Mouse (Mus musculus) C2C12 (cell line): ENCODE data around the gene Alpi. TPM values are rescaled to one million over a fixed set of nuclear protein-coding genes. Genes with fewer than 3 reads are reported as not detected.

Source experiments
- H3K27me3 ChIP-seq: one replicate; pipeline ENCODE4 v1.6.1; 2011; ENCODE audit not compliant: control insufficient read depth, insufficient read depth, insufficient read length
- H3K36me3 ChIP-seq: one replicate; pipeline ENCODE4 v1.6.1; 2011; ENCODE audit not compliant: control insufficient read depth, insufficient read depth
- H3K4me3 ChIP-seq: one replicate; pipeline ENCODE4 v1.5.1; 2011; ENCODE audit warnings: mild to moderate bottlenecking, control low read depth; ENCODE audit not compliant: poor library complexity, insufficient read depth, severe bottlenecking
- H3K79me2 ChIP-seq: one replicate; pipeline ENCODE4 v1.6.1; 2011; ENCODE audit not compliant: control insufficient read depth, insufficient read depth
- H3K79me3 ChIP-seq: one replicate; pipeline ENCODE4 v1.6.1; 2011; ENCODE audit warnings: low read depth, control low read depth
- H3ac ChIP-seq: one replicate; pipeline ENCODE3; 2011; ENCODE audit warnings: low read depth; ENCODE audit not compliant: control insufficient read depth, insufficient read length
- CEBPB ChIP-seq: IDR thresholded peaks from one replicate; pipeline ENCODE4 v1.6.1; 2011; ENCODE audit warnings: low read depth, mild to moderate bottlenecking, control low read depth, moderate library complexity
- CTCF ChIP-seq: IDR thresholded peaks from one replicate; pipeline ENCODE4 v1.5.1; 2011; ENCODE audit not compliant: control insufficient read depth, insufficient read depth, insufficient read length
- FOSL1 ChIP-seq: IDR thresholded peaks from one replicate; pipeline ENCODE4 v1.8.0; 2011; ENCODE audit warnings: mild to moderate bottlenecking, low read length; ENCODE audit not compliant: poor library complexity, insufficient read depth, severe bottlenecking
- MAX ChIP-seq: IDR thresholded peaks from one replicate; pipeline ENCODE4 v1.6.1; 2011; ENCODE audit warnings: mild to moderate bottlenecking, control low read depth
- MYOD1 ChIP-seq: IDR thresholded peaks from one replicate; pipeline ENCODE4 v1.6.1; 2011; ENCODE audit warnings: low read depth; ENCODE audit not compliant: control insufficient read depth, insufficient read length
- MYOG ChIP-seq: IDR thresholded peaks from one replicate; pipeline ENCODE4 v1.6.1; 2011; ENCODE audit not compliant: control insufficient read depth, insufficient read length; ENCODE audit errors: extremely low read depth
- USF1 ChIP-seq: IDR thresholded peaks from one replicate; pipeline ENCODE4 v1.6.1; 2011; ENCODE audit warnings: low read depth, mild to moderate bottlenecking, control low read depth, moderate library complexity
- long read RNA-seq, 2 experiments: library from polyadenylated mRNA; unstranded; transcript quantifications; one replicate each; pipeline ENCODE4 v2.0.0; 2019 to 2020
- polyA plus RNA-seq: library from polyadenylated mRNA; unstranded; fragments of >200 nt; fragmentation: generic; extraction: Trizol; gene quantifications from one replicate; pipeline ENCODE4 v1.2.1, GENCODE M21; 2012; ENCODE audit warnings: missing spikeins

Alpi gene
- polyA plus RNA-seq: not detected
- long read RNA-seq, experiment 1: 0 reads
- long read RNA-seq, experiment 2: 0 reads

DNA sequence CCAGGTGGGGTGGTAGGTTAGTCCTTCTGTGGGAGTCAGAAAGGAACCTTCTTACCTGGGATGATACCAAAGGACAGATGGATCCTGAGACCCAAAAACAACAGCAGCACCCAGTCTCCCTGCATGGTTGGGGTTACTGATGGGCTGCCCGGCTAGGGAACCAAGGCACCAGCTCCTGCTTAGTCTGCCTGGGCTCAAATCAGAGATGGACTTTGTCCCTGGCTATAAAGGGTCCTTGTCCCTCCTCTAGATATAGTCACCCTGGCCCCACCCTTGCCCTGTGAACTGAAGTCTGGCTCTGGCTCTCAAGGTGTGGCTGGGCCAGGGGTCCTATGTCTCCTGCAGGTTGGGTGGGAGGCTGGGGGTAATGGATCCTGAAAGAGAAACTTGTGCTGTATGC, at the start of gene Alpi:
Gene Alpi, minus strand, starts transcription at position 196 of the 400 bp plus-strand sequence.
- H3K36me3 ChIP-seq: no peaks in the 10 kb centered on the region
- H3K27me3 ChIP-seq: peaks cover 3% of the 10 kb centered on the region
- no peak for TF ChIP-seq MAX
- no peak for TF ChIP-seq USF1
- no peak for TF ChIP-seq MYOD1
- TF ChIP-seq FOSL1: no peak
- TF ChIP-seq CEBPB: no peak
- TF ChIP-seq MYOG: no peak
- TF ChIP-seq CTCF: no peak
- no peak within 1 kb of the TSS for H3ac ChIP-seq
- no peaks in the 10 kb centered on the region for H3K79me2 ChIP-seq
- H3K4me3 ChIP-seq: no peak within 1 kb of the TSS
- no peaks in the 10 kb centered on the region for H3K79me3 ChIP-seq

DNA sequence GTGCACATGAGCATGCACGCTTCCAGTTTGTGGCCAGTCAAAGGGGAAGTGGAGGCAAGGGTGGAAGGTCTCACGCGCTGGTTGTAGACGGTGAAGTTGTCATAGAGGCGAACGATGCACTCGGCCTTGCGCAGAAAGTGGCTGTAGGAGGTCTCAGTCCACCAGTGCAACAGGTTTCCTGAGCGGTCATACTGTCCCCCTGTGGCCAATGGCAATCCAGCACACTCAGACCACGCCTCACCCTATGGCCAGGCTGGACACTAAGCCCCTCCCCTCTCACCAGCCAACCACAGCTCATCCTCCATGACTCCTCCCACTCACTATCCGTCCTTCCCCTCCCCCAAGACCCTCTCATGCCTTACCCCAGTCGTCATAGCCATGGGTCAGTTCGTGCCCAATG, 48.0 kb upstream of the Alpi start:
- no peak overlapping the region for H3K4me3 ChIP-seq
- TF ChIP-seq CEBPB (no peak), MAX (no peak), MYOG (no peak), CTCF (no peak), FOSL1 (no peak), MYOD1 (no peak), USF1 (no peak)
- H3K27me3 ChIP-seq: peaks cover 45% of the 10 kb centered on the region

DNA sequence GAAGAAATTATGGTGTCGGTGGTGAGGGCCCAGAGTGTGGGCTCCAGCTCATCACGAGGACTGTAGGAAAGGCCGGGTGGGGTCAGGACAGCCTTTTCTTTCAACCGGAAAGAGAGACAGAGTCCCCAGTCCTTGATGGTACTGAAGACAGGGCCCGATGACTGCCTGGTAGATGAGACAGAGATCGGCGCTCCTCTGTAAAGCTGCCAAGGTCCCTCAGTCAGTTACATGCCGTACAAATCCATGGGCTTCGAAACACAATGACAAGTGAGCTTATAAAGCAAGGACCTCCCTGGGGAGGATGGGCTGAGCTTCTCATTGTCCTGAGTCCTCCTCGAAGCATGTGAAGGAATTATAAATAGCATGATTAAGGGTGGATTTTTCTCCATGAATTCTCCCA, 41.7 kb upstream of the Alpi start:
- Histone ChIP-seq H3K36me3 (no peaks in the 10 kb centered on the region), H3K27me3 (peaks cover 6% of the 10 kb centered on the region), H3ac (no peak overlapping the region), H3K79me3 (no peaks in the 10 kb centered on the region), H3K79me2 (no peaks in the 10 kb centered on the region), H3K4me3 (no peak overlapping the region)
- TF ChIP-seq CEBPB (no peak), FOSL1 (no peak), MAX (no peak), MYOD1 (no peak)

More for the DNA sequence above, 48.0 kb upstream of the Alpi start:
- Histone ChIP-seq H3K36me3 (no peaks in the 10 kb centered on the region), H3ac (no peak overlapping the region), H3K79me2 (no peaks in the 10 kb centered on the region), H3K79me3 (no peaks in the 10 kb centered on the region)

DNA sequence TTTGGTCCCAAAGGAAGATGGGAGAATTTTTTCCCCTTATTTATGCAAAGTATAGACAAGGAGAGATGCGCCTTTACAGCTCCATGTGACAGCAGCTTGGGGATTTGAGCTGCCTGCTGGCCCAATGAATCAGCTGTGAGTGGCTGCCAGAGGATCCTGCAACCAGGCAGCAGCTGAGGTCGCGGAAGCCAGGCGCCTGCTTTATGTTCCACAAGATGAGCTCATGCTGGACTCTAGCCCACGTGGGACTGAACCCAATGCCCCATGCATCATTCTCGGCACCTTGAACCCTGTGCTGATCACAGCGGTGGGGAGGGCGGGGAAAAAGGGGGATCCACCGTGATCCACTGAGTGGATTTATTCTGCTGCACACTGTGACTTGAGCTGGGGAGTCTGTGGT, 41.0 kb upstream of the Alpi start:
- H3K79me3 ChIP-seq: no peaks in the 10 kb centered on the region
- H3K4me3 ChIP-seq: no peak overlapping the region
- no peak overlapping the region for H3ac ChIP-seq
- TF ChIP-seq USF1 (no peak), MYOD1 (peak; percentile 63)
- H3K79me2 ChIP-seq: no peaks in the 10 kb centered on the region
- H3K27me3 ChIP-seq: no peaks in the 10 kb centered on the region
- no peaks in the 10 kb centered on the region for H3K36me3 ChIP-seq

DNA sequence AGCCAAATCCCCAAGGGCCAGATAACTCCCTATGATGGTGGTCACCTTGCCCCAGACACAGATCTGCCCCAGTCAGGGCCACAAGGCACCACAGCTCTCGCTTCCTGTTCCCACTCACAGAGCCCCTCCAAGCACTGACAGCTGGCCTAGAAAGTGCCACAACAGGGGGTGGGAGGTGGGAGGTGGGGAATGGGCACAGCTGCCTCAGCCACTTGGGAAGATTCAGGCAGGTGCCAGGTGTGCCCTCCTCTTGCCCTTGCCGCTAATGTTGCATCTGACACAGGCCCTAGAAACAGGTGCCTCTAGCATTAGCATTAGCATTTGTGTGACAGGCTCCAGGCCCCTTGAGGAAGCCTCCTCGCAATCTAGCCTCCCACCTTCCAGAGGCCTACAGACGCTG, 40.1 kb upstream of the Alpi start:
- H3K4me3 ChIP-seq: no peak overlapping the region
- no peak for TF ChIP-seq USF1
- no peak for TF ChIP-seq MAX
- no peak for TF ChIP-seq MYOG
- no peak for TF ChIP-seq FOSL1
- TF ChIP-seq MYOD1: no peak
- TF ChIP-seq CEBPB: no peak
- no peak for TF ChIP-seq CTCF

DNA sequence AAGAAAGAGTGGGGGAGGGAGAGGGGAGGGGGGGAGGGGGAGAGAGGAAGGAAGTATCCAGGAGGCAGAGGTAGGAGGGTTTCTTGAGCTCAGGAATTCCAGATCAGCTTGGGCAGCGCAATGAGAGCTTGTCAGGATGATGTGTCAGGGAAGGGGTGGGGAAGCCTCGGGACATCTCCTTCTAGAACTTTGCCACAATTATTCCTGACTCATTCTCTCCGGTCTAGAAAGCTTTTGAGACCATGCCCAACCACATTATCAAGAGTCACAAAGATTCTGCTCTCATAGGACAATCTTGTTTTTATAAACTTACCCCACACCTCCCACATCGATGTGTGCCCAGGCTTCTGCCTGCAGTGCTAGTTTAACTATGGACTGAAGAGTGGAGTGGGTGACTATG, 30.4 kb upstream of the Alpi start:
- no peak for TF ChIP-seq MYOD1
- Histone ChIP-seq H3ac (no peak overlapping the region), H3K27me3 (peaks cover 13% of the 10 kb centered on the region), H3K79me3 (no peaks in the 10 kb centered on the region), H3K4me3 (no peak overlapping the region), H3K36me3 (no peaks in the 10 kb centered on the region), H3K79me2 (no peaks in the 10 kb centered on the region)

More for the DNA sequence above, 40.1 kb upstream of the Alpi start:
- H3K79me2 ChIP-seq: no peaks in the 10 kb centered on the region
- no peaks in the 10 kb centered on the region for H3K79me3 ChIP-seq
- H3K36me3 ChIP-seq: no peaks in the 10 kb centered on the region
- no peak overlapping the region for H3ac ChIP-seq
- no peaks in the 10 kb centered on the region for H3K27me3 ChIP-seq
